Mouse (Mus musculus): ENCODE results near the gene Megf9. TPM values are rescaled to one million over a fixed set of nuclear protein-coding genes. Genes with fewer than 3 reads are reported as not detected.

The Megf9 gene
- polyA plus RNA-seq (2015; fragmentation: Nextera tagmentation; extraction: Ambion mirVana) = 9.0 and 10.1 TPM in 2 replicates

GRCm38 (mm10) chr4:70534891-70535269 lies at the start of gene Megf9:
TSS of gene Megf9 (minus strand) at chr4:70534995.
- peaks cover 11% of the 10 kb centered on the region for H3K4me1 ChIP-seq
- H3K27ac ChIP-seq = peak within 1 kb of the TSS; percentile 95
- peak within 1 kb of the TSS; percentile 94 for H3K4me2 ChIP-seq
- H3K9ac ChIP-seq = peak within 1 kb of the TSS; percentile 88
- peak; percentile 99 for ATAC-seq (ENCODE audit: insufficient read depth, low FRiP score, low read depth)
- WGBS = under 1% methylated on average over 44 of the region's 46 CpGs
- H3K4me3 ChIP-seq (replicated peaks) = peak within 1 kb of the TSS; percentile 88
- no peaks in the 10 kb centered on the region for H3K9me3 ChIP-seq
- no peaks in the 10 kb centered on the region for H3K27me3 ChIP-seq (replicated peaks)
- no peaks in the 10 kb centered on the region for H3K36me3 ChIP-seq

- Histone ChIP-seq H3K27ac (no peak overlapping the region), H3K4me2 (no peak overlapping the region), H3K9ac (no peak overlapping the region), H3K9me3 (no peaks in the 10 kb centered on the region), H3K36me3 (no peaks in the 10 kb centered on the region), H3K4me3 (replicated peaks) (no peak overlapping the region), H3K27me3 (replicated peaks) (no peaks in the 10 kb centered on the region), H3K4me1 (no peaks in the 10 kb centered on the region)
- 46% methylated on average over 3 of the region's 3 CpGs for WGBS
- no peak for ATAC-seq (ENCODE audit: insufficient read depth, low FRiP score, low read depth)
These were observed 44.9 kb upstream of the Megf9 start for GRCm38 (mm10) chr4:70579654-70580053.

DNA sequence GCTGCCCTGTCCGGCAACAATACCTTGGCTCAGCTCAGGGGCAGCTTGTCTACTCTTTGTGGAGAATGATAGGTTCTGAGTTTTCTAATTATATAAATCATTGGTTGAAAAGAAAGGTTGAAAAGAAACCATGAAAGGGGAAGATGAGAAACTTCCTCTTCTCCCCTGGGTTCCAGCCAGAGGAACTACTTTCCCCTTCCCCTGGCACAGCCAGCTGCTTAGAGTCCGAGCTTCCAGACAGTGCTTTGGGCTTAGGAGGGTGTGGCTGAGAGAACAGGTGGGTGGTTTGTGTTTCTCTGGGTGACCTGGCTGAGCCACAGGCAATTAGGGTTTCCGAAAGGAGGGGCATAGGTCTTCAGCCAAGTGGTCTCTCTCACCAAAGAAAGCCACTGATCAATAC lies 43.5 kb upstream of the Megf9 start:
- H3K27ac ChIP-seq = no peak overlapping the region

DNA sequence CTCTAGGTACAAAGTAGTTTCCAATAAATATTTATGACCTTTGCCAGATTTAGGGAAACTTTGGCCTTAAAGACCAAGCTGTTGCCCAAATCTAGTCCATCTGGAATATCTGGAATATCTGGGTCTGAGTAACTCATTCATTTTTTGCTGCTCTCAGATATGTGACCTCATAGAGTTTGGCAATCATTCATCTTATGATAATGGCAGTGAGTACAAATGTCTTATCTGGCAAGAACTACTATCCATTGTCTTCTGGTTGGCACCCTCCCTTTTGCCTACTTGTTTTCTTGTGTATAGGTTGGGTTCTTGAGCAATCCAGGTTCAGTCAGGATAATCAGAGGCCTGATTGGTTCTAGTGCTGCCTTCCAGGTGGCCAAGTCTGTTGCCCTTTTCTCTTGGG lies 41.3 kb upstream of the Megf9 start:
- no peak overlapping the region for H3K9ac ChIP-seq
- ATAC-seq (ENCODE audit: insufficient read depth, low FRiP score, low read depth) = no peak
- H3K27ac ChIP-seq = no peak overlapping the region
- no peaks in the 10 kb centered on the region for H3K36me3 ChIP-seq
- H3K4me1 ChIP-seq = no peaks in the 10 kb centered on the region
- no peaks in the 10 kb centered on the region for H3K27me3 ChIP-seq (replicated peaks)
- H3K9me3 ChIP-seq = no peaks in the 10 kb centered on the region
- H3K4me3 ChIP-seq (replicated peaks) = no peak overlapping the region
- H3K4me2 ChIP-seq = no peak overlapping the region

More for the DNA sequence above, 43.5 kb upstream of the Megf9 start:
- Histone ChIP-seq H3K4me1 (no peaks in the 10 kb centered on the region), H3K27me3 (replicated peaks) (no peaks in the 10 kb centered on the region), H3K9me3 (no peaks in the 10 kb centered on the region), H3K36me3 (no peaks in the 10 kb centered on the region), H3K4me3 (replicated peaks) (no peak overlapping the region), H3K4me2 (no peak overlapping the region), H3K9ac (no peak overlapping the region)
- whole genome bisulfite sequencing = 55% methylated on average over 3 of the region's 3 CpGs
- no peak for ATAC-seq (ENCODE audit: insufficient read depth, low FRiP score, low read depth)

DNA sequence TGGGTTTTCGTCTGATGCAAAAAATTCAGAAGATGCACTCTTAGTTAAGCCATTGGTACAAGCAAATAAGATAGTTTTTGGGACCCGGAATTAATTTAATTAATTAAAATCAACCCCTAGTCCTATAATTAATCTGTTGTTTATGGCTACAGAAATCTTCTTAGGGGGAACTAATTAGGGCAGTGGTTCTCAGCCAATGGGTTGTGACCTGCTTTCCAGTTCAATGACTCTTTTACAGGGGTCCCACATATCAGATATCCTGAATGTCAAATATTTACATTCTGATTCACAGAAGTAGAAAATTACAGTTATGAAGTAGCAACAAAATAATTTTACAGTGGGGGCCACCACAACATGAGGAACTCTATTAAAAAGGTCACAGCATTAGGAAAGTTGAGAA lies 39.1 kb upstream of the Megf9 start:
- Histone ChIP-seq H3K27ac (no peak overlapping the region), H3K9ac (no peak overlapping the region), H3K9me3 (no peaks in the 10 kb centered on the region), H3K27me3 (replicated peaks) (no peaks in the 10 kb centered on the region), H3K4me1 (no peaks in the 10 kb centered on the region), H3K4me3 (replicated peaks) (no peak overlapping the region), H3K4me2 (no peak overlapping the region), H3K36me3 (no peaks in the 10 kb centered on the region)
- WGBS = 84% methylated on average over 2 of the region's 2 CpGs
- ATAC-seq (ENCODE audit: insufficient read depth, low FRiP score, low read depth) = no peak

DNA sequence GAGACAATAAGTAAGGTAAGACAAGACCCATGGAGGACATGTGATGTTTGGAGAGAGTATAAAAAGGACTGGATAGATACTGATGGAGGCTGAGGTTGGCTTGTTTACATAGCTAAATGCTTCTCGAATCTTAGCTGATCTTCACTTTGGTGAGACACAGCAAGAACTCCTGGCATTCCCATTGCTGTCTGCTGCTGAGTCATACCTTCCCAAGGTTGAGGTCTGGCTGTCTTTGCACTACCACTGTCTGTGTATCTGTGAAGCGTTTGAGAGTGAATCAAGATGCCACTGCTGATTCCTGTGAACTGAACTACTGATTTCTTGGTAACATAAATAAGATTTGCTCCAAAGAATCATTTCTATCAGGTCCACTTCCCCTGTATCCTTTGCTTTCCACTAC lies 19.1 kb upstream of the Megf9 start:
- Histone ChIP-seq H3K4me3 (replicated peaks) (no peak overlapping the region), H3K4me1 (no peaks in the 10 kb centered on the region), H3K27ac (no peak overlapping the region), H3K36me3 (no peaks in the 10 kb centered on the region), H3K27me3 (replicated peaks) (no peaks in the 10 kb centered on the region), H3K9me3 (no peaks in the 10 kb centered on the region), H3K9ac (no peak overlapping the region), H3K4me2 (no peak overlapping the region)
- no peak for ATAC-seq (ENCODE audit: insufficient read depth, low FRiP score, low read depth)
- 48% methylated on average over 2 of the region's 2 CpGs for WGBS

DNA sequence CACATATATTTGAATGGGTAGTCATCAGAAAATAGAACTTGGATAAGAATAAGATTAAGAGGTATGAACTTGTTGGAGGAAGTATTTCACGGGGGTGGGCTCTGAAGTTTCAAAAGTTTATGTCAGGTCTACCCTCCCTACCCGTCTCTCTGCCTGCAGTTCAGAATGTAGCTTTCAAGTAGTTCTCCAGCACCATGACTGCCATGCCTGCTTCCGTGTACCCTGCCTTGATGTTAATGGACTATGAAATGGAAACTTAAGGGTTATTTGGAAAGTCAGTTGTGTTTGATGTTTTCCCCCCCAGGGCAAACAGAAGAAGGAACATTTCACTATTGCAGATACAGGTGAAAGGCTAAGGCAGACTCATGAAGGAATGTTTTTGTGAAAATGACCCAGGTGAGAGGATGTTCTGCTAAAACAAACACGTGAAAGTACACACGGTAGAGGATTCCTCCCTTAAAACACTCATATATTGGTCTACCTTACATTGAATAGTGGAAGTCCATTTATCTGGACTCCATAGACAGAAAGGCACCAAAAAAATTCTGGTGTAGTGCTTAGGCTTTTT lies 18.5 kb upstream of the Megf9 start:
- H3K9me3 ChIP-seq = no peaks in the 10 kb centered on the region
- no peak overlapping the region for H3K27ac ChIP-seq
- H3K4me2 ChIP-seq = no peak overlapping the region
- no peak overlapping the region for H3K4me3 ChIP-seq (replicated peaks)
- no peak overlapping the region for H3K9ac ChIP-seq
- no peaks in the 10 kb centered on the region for H3K27me3 ChIP-seq (replicated peaks)
- 74% methylated on average over 5 of the region's 5 CpGs for WGBS
- H3K4me1 ChIP-seq = no peaks in the 10 kb centered on the region
- H3K36me3 ChIP-seq = no peaks in the 10 kb centered on the region
- no peak for ATAC-seq (ENCODE audit: insufficient read depth, low FRiP score, low read depth)

GRCm38 (mm10) chr4:70552120-70552519 lies 17.3 kb upstream of the Megf9 start:
- no peak overlapping the region for H3K27ac ChIP-seq
- H3K4me3 ChIP-seq (replicated peaks) = no peak overlapping the region
- no peaks in the 10 kb centered on the region for H3K27me3 ChIP-seq (replicated peaks)
- no peaks in the 10 kb centered on the region for H3K4me1 ChIP-seq
- WGBS = 82% methylated on average over 4 of the region's 4 CpGs
- no peak overlapping the region for H3K9ac ChIP-seq
- H3K4me2 ChIP-seq = no peak overlapping the region
- no peak for ATAC-seq (ENCODE audit: insufficient read depth, low FRiP score, low read depth)
- no peaks in the 10 kb centered on the region for H3K9me3 ChIP-seq
- H3K36me3 ChIP-seq = no peaks in the 10 kb centered on the region

GRCm38 (mm10) chr4:70547411-70548148 lies 12.8 kb upstream of the Megf9 start:
- no peak overlapping the region for H3K27ac ChIP-seq
- H3K9ac ChIP-seq = no peak overlapping the region
- no peak overlapping the region for H3K4me2 ChIP-seq
- no peak for ATAC-seq (ENCODE audit: insufficient read depth, low FRiP score, low read depth)
- H3K36me3 ChIP-seq = no peaks in the 10 kb centered on the region
- H3K4me1 ChIP-seq = no peaks in the 10 kb centered on the region
- WGBS = 86% methylated on average over 8 of the region's 8 CpGs
- H3K9me3 ChIP-seq = no peaks in the 10 kb centered on the region
- no peaks in the 10 kb centered on the region for H3K27me3 ChIP-seq (replicated peaks)
- H3K4me3 ChIP-seq (replicated peaks) = no peak overlapping the region

DNA sequence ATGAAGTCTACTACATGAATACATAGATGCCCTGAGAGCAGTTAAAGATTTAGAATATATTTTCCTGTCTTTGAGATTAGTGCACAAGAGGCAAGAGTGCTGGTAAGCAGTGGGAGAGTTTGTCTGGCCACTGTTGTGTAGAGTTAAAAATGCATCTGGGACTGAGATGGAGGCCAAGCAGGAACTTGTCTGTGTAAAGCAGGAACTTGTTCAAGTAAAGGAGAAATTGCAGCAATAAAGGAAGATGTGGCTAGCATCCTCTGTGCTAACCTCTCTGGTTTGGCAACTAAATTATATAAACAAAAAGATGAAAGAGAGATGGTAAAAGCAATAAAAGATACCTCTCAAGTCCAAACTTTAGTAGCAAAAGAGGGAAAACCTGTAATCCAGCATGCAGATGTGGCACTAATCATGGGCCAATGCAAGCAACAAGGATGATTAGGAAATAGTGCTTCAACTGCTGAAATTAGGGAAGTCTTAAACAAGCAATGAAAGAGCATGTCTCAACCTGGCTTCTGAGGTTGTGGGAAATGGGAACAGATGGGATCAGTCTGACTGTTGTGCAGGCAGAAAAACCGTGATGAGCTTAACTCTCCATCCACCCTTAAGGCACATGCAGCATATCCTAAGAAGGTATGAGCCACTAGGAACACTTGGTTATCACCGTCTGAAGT lies 11.2 kb upstream of the Megf9 start:
- Histone ChIP-seq H3K4me3 (replicated peaks) (no peak overlapping the region), H3K4me2 (no peak overlapping the region), H3K9me3 (no peaks in the 10 kb centered on the region), H3K9ac (no peak overlapping the region), H3K27ac (no peak overlapping the region), H3K36me3 (no peaks in the 10 kb centered on the region), H3K27me3 (replicated peaks) (no peaks in the 10 kb centered on the region), H3K4me1 (no peaks in the 10 kb centered on the region)
- ATAC-seq (ENCODE audit: insufficient read depth, low FRiP score, low read depth) = no peak
- WGBS = 51% methylated on average over 2 of the region's 2 CpGs

GRCm38 (mm10) chr4:70544390-70544789 lies 9.6 kb upstream of the Megf9 start:
- no peak for ATAC-seq (ENCODE audit: insufficient read depth, low FRiP score, low read depth)
- Histone ChIP-seq H3K27ac (no peak overlapping the region), H3K9ac (no peak overlapping the region), H3K27me3 (replicated peaks) (no peaks in the 10 kb centered on the region), H3K4me1 (no peaks in the 10 kb centered on the region), H3K9me3 (no peaks in the 10 kb centered on the region), H3K4me2 (no peak overlapping the region), H3K36me3 (no peaks in the 10 kb centered on the region), H3K4me3 (replicated peaks) (no peak overlapping the region)
- WGBS = 52% methylated on average over 3 of the region's 3 CpGs

- Histone ChIP-seq H3K9me3 (no peaks in the 10 kb centered on the region), H3K4me1 (no peaks in the 10 kb centered on the region), H3K4me3 (replicated peaks) (no peak overlapping the region), H3K27me3 (replicated peaks) (no peaks in the 10 kb centered on the region), H3K9ac (no peak overlapping the region), H3K4me2 (no peak overlapping the region), H3K27ac (no peak overlapping the region), H3K36me3 (no peaks in the 10 kb centered on the region)
- 56% methylated on average over 2 of the region's 2 CpGs for WGBS
- no peak for ATAC-seq (ENCODE audit: insufficient read depth, low FRiP score, low read depth)
These were observed 7.6 kb upstream of the Megf9 start for GRCm38 (mm10) chr4:70542387-70542786.

Data from stomach, embryonic 15.5 days (tissue).